Mouse (Mus musculus): ENCODE measurements around the gene Fam136a. TPM values are rescaled to one million over a fixed set of nuclear protein-coding genes. Genes with fewer than 3 reads are reported as not detected.
A peak's percentile ranks its signal among the peaks of the same experiment; 100 is the strongest.
"Not testable (repeated sequence)": the region's sequence is repeated elsewhere in the genome, so short reads cannot be mapped to it uniquely, and the experiment has no call there.

Fam136a gene
- polyA plus RNA-seq, 1 experiment from 2014 or later, result 167 TPM

- ATAC-seq, result no peak
- peak overlapping the region; percentile 49 for H3K9ac ChIP-seq
- H3K9me3 ChIP-seq, result no peaks in the 10 kb centered on the region
- 62% methylated on average over 3 of the region's 3 CpGs for WGBS
- H3K27ac ChIP-seq, result no peak overlapping the region
- peaks cover 18% of the 10 kb centered on the region; the same call in 1 of the 2 replicates for H3K4me1 ChIP-seq (replicated peaks)
- H3K36me3 ChIP-seq, result 0 out of 2 replicates have a peak, but pooled peaks cover 6% of the 10 kb centered on the region
- H3K27me3 ChIP-seq (replicated peaks), result no peaks in the 10 kb centered on the region
- peak overlapping the region; percentile 77 for H3K4me3 ChIP-seq (replicated peaks)
- H3K4me2 ChIP-seq (replicated peaks), result peak overlapping the region; percentile 78
Observed at GRCm38 (mm10) chr6:86370093-86370713, 4.8 kb downstream of the Fam136a start.

GRCm38 (mm10) chr6:86370764-86371339 is 5.4 kb downstream of the Fam136a start, which contains the start of gene Snrpg:
Snrpg (plus strand) TSS chr6:86371304.
- Histone ChIP-seq H3K9ac (peak within 1 kb of the TSS; percentile 88), H3K9me3 (no peaks in the 10 kb centered on the region), H3K27ac (peak within 1 kb of the TSS; percentile 92), H3K4me2 (replicated peaks) (peak within 1 kb of the TSS; percentile 78), H3K4me3 (replicated peaks) (peak within 1 kb of the TSS; percentile 77), H3K4me1 (replicated peaks) (peaks cover 18% of the 10 kb centered on the region; the same call in 1 of the 2 replicates), H3K27me3 (replicated peaks) (no peaks in the 10 kb centered on the region), H3K36me3 (0 out of 2 replicates have a peak, but pooled peaks cover 6% of the 10 kb centered on the region)
- ATAC-seq, result peak; percentile 49; the same call in 1 of the 2 replicates
- WGBS, result 17% methylated on average over 15 of the region's 15 CpGs

GRCm38 (mm10) chr6:86371340-86371911 is 6.0 kb downstream of the Fam136a start:
- peak overlapping the region; percentile 77 for H3K4me3 ChIP-seq (replicated peaks)
- under 1% methylated on average over 50 of the region's 50 CpGs for WGBS
- H3K9ac ChIP-seq, result peak overlapping the region; percentile 88
- peaks cover 17% of the 10 kb centered on the region; the same call in 1 of the 2 replicates for H3K4me1 ChIP-seq (replicated peaks)
- H3K27me3 ChIP-seq (replicated peaks), result no peaks in the 10 kb centered on the region
- H3K36me3 ChIP-seq, result peaks cover 7% of the 10 kb centered on the region; the same call in 1 of the 2 replicates
- no peaks in the 10 kb centered on the region for H3K9me3 ChIP-seq
- H3K27ac ChIP-seq, result peak overlapping the region; percentile 92
- peak; percentile 96 for ATAC-seq
- H3K4me2 ChIP-seq (replicated peaks), result peak overlapping the region; percentile 78

GRCm38 (mm10) chr6:86371950-86372516 is 6.6 kb downstream of the Fam136a start:
- ATAC-seq, result no peak
- 2% methylated on average over 12 of the region's 12 CpGs for WGBS
- H3K27ac ChIP-seq, result peak overlapping the region; percentile 92; the same call in 1 of the 2 replicates
- H3K9me3 ChIP-seq, result no peaks in the 10 kb centered on the region
- peaks cover 14% of the 10 kb centered on the region; the same call in 1 of the 2 replicates for H3K4me1 ChIP-seq (replicated peaks)
- no peaks in the 10 kb centered on the region for H3K27me3 ChIP-seq (replicated peaks)
- peak overlapping the region; percentile 77 for H3K4me3 ChIP-seq (replicated peaks)
- peak overlapping the region; percentile 78 for H3K4me2 ChIP-seq (replicated peaks)
- peaks cover 11% of the 10 kb centered on the region for H3K36me3 ChIP-seq
- H3K9ac ChIP-seq, result peak overlapping the region; percentile 88

- 94% methylated on average over 6 of the region's 6 CpGs for WGBS
- no peak for ATAC-seq
- H3K27ac ChIP-seq, result no peak overlapping the region
- no peaks in the 10 kb centered on the region for H3K9me3 ChIP-seq
- no peak overlapping the region for H3K4me3 ChIP-seq (replicated peaks)
- H3K36me3 ChIP-seq, result peaks cover 18% of the 10 kb centered on the region
- H3K4me1 ChIP-seq (replicated peaks), result peaks cover 14% of the 10 kb centered on the region; the same call in 1 of the 2 replicates
- H3K9ac ChIP-seq, result no peak overlapping the region
- H3K4me2 ChIP-seq (replicated peaks), result no peak overlapping the region
- H3K27me3 ChIP-seq (replicated peaks), result no peaks in the 10 kb centered on the region
Observed at GRCm38 (mm10) chr6:86373556-86373955, 8.1 kb downstream of the Fam136a start.

- Histone ChIP-seq H3K4me1 (replicated peaks) (no peaks in the 10 kb centered on the region), H3K4me3 (replicated peaks) (no peak overlapping the region), H3K27ac (no peak overlapping the region), H3K9me3 (no peaks in the 10 kb centered on the region), H3K4me2 (replicated peaks) (no peak overlapping the region), H3K36me3 (peaks cover 22% of the 10 kb centered on the region), H3K9ac (no peak overlapping the region), H3K27me3 (replicated peaks) (no peaks in the 10 kb centered on the region)
- WGBS, result 89% methylated on average over 3 of the region's 3 CpGs
- no peak for ATAC-seq
Observed at GRCm38 (mm10) chr6:86378341-86378740, 12.9 kb downstream of the Fam136a start.

- not testable (repeated sequence) for H3K27ac ChIP-seq; H3K4me1 ChIP-seq (replicated peaks); H3K9ac ChIP-seq; H3K4me2 ChIP-seq (replicated peaks); H3K27me3 ChIP-seq (replicated peaks); ATAC-seq; H3K4me3 ChIP-seq (replicated peaks); H3K9me3 ChIP-seq
- WGBS, result 75% methylated on average over 8 of the region's 8 CpGs
- H3K36me3 ChIP-seq, result peaks cover 22% of the 10 kb centered on the region
Observed at GRCm38 (mm10) chr6:86380112-86380511, 14.7 kb downstream of the Fam136a start.

GRCm38 (mm10) chr6:86382551-86382950 is 17.1 kb downstream of the Fam136a start:
- H3K4me2 ChIP-seq (replicated peaks), result no peak overlapping the region
- no peak overlapping the region for H3K9ac ChIP-seq
- no peaks in the 10 kb centered on the region for H3K4me1 ChIP-seq (replicated peaks)
- no peak overlapping the region for H3K27ac ChIP-seq
- no peak overlapping the region for H3K4me3 ChIP-seq (replicated peaks)
- no peak for ATAC-seq
- H3K36me3 ChIP-seq, result peaks cover 16% of the 10 kb centered on the region
- H3K27me3 ChIP-seq (replicated peaks), result no peaks in the 10 kb centered on the region
- no peaks in the 10 kb centered on the region for H3K9me3 ChIP-seq

- WGBS, result 43% methylated on average over 16 of the region's 16 CpGs
- Histone ChIP-seq H3K27me3 (replicated peaks) (no peaks in the 10 kb centered on the region), H3K4me3 (replicated peaks) (no peak overlapping the region)
Observed at GRCm38 (mm10) chr6:86383370-86383769, 17.9 kb downstream of the Fam136a start.

GRCm38 (mm10) chr6:86384692-86385091 is 19.2 kb downstream of the Fam136a start:
- Histone ChIP-seq H3K4me2 (replicated peaks) (no peak overlapping the region), H3K9ac (no peak overlapping the region), H3K4me1 (replicated peaks) (no peaks in the 10 kb centered on the region), H3K27ac (no peak overlapping the region), H3K27me3 (replicated peaks) (no peaks in the 10 kb centered on the region), H3K4me3 (replicated peaks) (no peak overlapping the region), H3K36me3 (peaks cover 16% of the 10 kb centered on the region), H3K9me3 (no peaks in the 10 kb centered on the region)
- ATAC-seq, result no peak
- 55% methylated on average over 4 of the region's 4 CpGs for WGBS

More at GRCm38 (mm10) chr6:86383370-86383769, 17.9 kb downstream of the Fam136a start:
- H3K36me3 ChIP-seq, result peaks cover 11% of the 10 kb centered on the region
- no peak overlapping the region for H3K27ac ChIP-seq
- no peak for ATAC-seq
- no peaks in the 10 kb centered on the region for H3K4me1 ChIP-seq (replicated peaks)
- H3K4me2 ChIP-seq (replicated peaks), result no peak overlapping the region
- H3K9me3 ChIP-seq, result no peaks in the 10 kb centered on the region
- H3K9ac ChIP-seq, result no peak overlapping the region

- Histone ChIP-seq H3K27me3 (replicated peaks) (no peaks in the 10 kb centered on the region), H3K4me1 (replicated peaks) (no peaks in the 10 kb centered on the region), H3K9ac (no peak overlapping the region), H3K4me2 (replicated peaks) (no peak overlapping the region), H3K36me3 (peaks cover 23% of the 10 kb centered on the region), H3K27ac (no peak overlapping the region), H3K4me3 (replicated peaks) (no peak overlapping the region), H3K9me3 (no peaks in the 10 kb centered on the region)
- peak; percentile 25; the same call in 1 of the 2 replicates for ATAC-seq
- WGBS, result 83% methylated on average over 5 of the region's 5 CpGs
Observed at GRCm38 (mm10) chr6:86385362-86386104, 20.1 kb downstream of the Fam136a start.

GRCm38 (mm10) chr6:86387313-86387712 is 21.9 kb downstream of the Fam136a start:
- ATAC-seq, result no peak
- H3K27me3 ChIP-seq (replicated peaks), result no peaks in the 10 kb centered on the region
- peaks cover 39% of the 10 kb centered on the region for H3K36me3 ChIP-seq
- H3K4me2 ChIP-seq (replicated peaks), result no peak overlapping the region
- H3K4me3 ChIP-seq (replicated peaks), result no peak overlapping the region
- no peaks in the 10 kb centered on the region for H3K4me1 ChIP-seq (replicated peaks)
- WGBS, result 86% methylated on average over 12 of the region's 12 CpGs
- H3K27ac ChIP-seq, result no peak overlapping the region
- no peaks in the 10 kb centered on the region for H3K9me3 ChIP-seq
- H3K9ac ChIP-seq, result no peak overlapping the region
